Mouse (Mus musculus) limb, embryonic 14.5 days (tissue): ENCODE measurements around the gene Mitf. TPM values are rescaled to one million over a fixed set of nuclear protein-coding genes. Genes with fewer than 3 reads are reported as not detected.

Experiments used
- ATAC-seq: fragments of 200-750 bp; cut with Nextera tagmentation; 2 replicates; pipeline ENCODE4 v1.8.0; 2017; ENCODE audit warnings: low read depth, moderate number of reproducible peaks, moderate TSS enrichment; ENCODE audit not compliant: low FRiP score
- DNase-seq: peaks from one replicate; pipeline ENCODE4 v3.0.0-alpha.2; 2015; ENCODE audit warnings: low spot score
- H3K27ac ChIP-seq: fragments of 300-500 bp; sonication (generic); replicated peaks from 2 replicates; pipeline ENCODE4 v1.5.1; 2014; ENCODE audit warnings: low read depth, mild to moderate bottlenecking, low read length, moderate library complexity, mixed read lengths
- H3K27me3 ChIP-seq: fragments of 300-500 bp; sonication (generic); 2 replicates; pipeline ENCODE4 v1.6.1; 2014; ENCODE audit warnings: low read length, mixed read lengths; ENCODE audit not compliant: control insufficient read depth, insufficient read depth
- H3K36me3 ChIP-seq: fragments of 300-500 bp; sonication (generic); 2 replicates; pipeline ENCODE4 v1.6.1; 2014; ENCODE audit warnings: mild to moderate bottlenecking, low read length, moderate library complexity, mixed read lengths; ENCODE audit not compliant: control insufficient read depth, insufficient read depth
- H3K4me1 ChIP-seq: fragments of 300-500 bp; sonication (generic); 2 replicates; pipeline ENCODE4 v1.6.1; 2014; ENCODE audit warnings: antibody characterized with exemption, low read length, mixed read lengths; ENCODE audit not compliant: control insufficient read depth, insufficient read depth
- H3K4me2 ChIP-seq: fragments of 300-500 bp; sonication (generic); replicated peaks from 2 replicates; pipeline ENCODE4 v1.6.1; 2014; ENCODE audit warnings: low read depth, mild to moderate bottlenecking, low read length, moderate library complexity; ENCODE audit not compliant: severe bottlenecking
- H3K4me3 ChIP-seq: fragments of 300-500 bp; sonication (generic); replicated peaks from 2 replicates; pipeline ENCODE4 v1.5.1; 2014; ENCODE audit warnings: low read length
- H3K9ac ChIP-seq: fragments of 300-500 bp; sonication (generic); 2 replicates; pipeline ENCODE4 v1.6.1; 2014; ENCODE audit warnings: mild to moderate bottlenecking, low read depth, low read length, moderate library complexity; ENCODE audit not compliant: severe bottlenecking
- H3K9me3 ChIP-seq: fragments of 300-500 bp; sonication (generic); 2 replicates; pipeline ENCODE4 v1.6.1; 2016; ENCODE audit warnings: low read length; ENCODE audit not compliant: control insufficient read depth
- POLR2A ChIP-seq: fragments of 200-500 bp; IDR thresholded peaks from 2 replicates; pipeline ENCODE4 v1.8.0; 2012; ENCODE audit warnings: inconsistent platforms, mild to moderate bottlenecking, moderate library complexity, borderline replicate concordance; ENCODE audit not compliant: insufficient read depth, insufficient read length; ENCODE audit errors: extremely low read depth
- WGBS: fragments of 180-500 bp; shearing (Covaris S2); extraction: QIAGEN DNeasy Blood & Tissue Kit; methylation state at CpG from one replicate; pipeline ENCODE4 v1.1.7; 2014; 5-methylcytosine and 5-hydroxymethylcytosine counted together
- polyA plus RNA-seq, 2 experiments: library from polyadenylated mRNA; depleted of rRNA in 1 of 2; stranded (reverse) in 1 of 2; unstranded in 1 of 2; fragments of >200 nt; fragmentation: Nextera tagmentation in 1 of 2; extraction: Ambion mirVana in 1 of 2; gene quantifications; 2 replicates each; pipeline versions ENCODE4 v1.2.1 to v1.2.3; 2012 to 2014

Gene Mitf
- polyA plus RNA-seq, 2 experiments = 2.9 to 3.6 TPM

DNA sequence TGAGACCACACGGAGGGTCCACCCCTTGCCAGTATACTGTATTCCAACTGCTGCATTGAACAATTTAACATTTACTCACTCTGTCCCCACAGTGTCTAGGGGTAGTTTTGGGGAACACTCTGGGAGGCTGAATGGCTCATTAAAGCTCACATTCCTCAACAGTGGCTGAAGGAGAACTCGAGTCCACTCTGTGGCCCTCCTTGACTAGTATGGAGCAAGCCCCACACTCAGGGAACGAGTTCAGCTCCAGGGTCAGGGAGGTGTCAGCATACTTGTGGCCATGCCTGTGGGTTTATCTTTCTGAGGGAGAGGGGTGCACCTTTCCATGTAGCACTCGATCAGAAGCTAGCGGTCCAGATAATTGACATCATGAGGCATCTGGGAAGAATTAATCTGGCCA lies 130.3 kb downstream of the Mitf start:
- Histone ChIP-seq H3K9ac (no peak overlapping the region), H3K4me2 (no peak overlapping the region), H3K36me3 (no peaks in the 10 kb centered on the region), H3K9me3 (no peaks in the 10 kb centered on the region), H3K27me3 (no peaks in the 10 kb centered on the region), H3K4me3 (no peak overlapping the region), H3K27ac (no peak overlapping the region), H3K4me1 (no peaks in the 10 kb centered on the region)
- TF ChIP-seq POLR2A = no peak
- WGBS = 71% methylated on average over 5 of the region's 5 CpGs
- ATAC-seq (no peak), DNase-seq (no peak)

DNA sequence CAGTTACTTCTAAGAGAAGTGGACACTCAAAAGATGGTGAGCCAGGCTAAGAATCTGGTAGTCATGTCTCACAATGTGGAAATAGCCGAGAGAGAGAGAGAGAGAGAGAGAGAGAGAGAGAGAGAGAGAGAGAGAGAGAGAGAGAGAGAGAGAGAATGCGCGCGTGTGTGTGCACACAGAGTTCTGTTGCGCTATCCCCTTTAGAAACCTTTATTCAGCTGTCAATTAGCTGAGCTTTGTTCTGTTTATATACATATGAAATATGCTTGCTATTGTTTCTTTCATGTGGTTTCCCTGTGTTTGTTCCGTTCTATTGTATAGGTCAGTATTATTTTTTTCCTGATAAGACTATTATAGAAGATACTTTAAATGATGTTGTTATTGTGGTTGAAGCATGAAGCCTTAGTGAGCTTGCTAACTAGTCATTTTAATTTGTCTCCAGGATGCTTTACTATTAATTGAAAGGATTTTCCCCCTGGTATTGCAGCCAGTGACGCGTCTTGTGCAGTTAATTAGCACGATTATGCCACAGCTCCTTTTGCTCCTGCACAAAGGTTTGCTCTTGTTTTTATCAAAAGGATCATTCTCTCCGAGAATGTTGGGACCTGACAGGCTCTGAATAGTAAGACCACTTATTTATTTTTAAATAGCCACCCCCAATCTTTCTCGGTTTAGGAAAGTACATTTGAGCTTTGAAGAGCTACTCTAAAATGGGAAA lies 131.2 kb downstream of the Mitf start:
- no peak for ATAC-seq
- no peak for DNase-seq
- no peaks in the 10 kb centered on the region for H3K4me1 ChIP-seq
- no peaks in the 10 kb centered on the region for H3K36me3 ChIP-seq
- H3K4me2 ChIP-seq = no peak overlapping the region
- no peaks in the 10 kb centered on the region for H3K9me3 ChIP-seq
- H3K27me3 ChIP-seq = no peaks in the 10 kb centered on the region
- no peak for TF ChIP-seq POLR2A
- H3K9ac ChIP-seq = no peak overlapping the region
- H3K27ac ChIP-seq = no peak overlapping the region
- 66% methylated on average over 11 of the region's 11 CpGs for WGBS
- no peak overlapping the region for H3K4me3 ChIP-seq

DNA sequence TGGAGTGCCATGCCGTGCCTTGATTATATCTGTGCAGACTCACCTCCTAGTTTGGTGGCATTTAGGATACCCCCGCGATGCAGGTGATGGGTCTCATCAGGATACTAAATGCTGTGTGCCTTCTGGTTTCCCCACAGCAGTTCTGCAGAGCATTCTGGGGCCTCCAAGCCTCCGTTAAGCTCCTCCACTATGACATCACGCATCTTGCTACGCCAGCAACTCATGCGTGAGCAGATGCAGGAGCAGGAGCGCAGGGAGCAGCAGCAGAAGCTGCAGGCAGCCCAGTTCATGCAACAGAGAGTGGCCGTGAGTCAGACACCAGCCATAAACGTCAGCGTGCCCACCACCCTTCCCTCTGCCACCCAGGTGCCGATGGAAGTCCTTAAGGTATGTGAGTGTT lies 134.1 kb downstream of the Mitf start:
- ATAC-seq (no peak), DNase-seq (no peak)
- Histone ChIP-seq H3K4me3 (no peak overlapping the region), H3K9me3 (no peaks in the 10 kb centered on the region), H3K9ac (no peak overlapping the region), H3K27me3 (no peaks in the 10 kb centered on the region), H3K4me1 (no peaks in the 10 kb centered on the region), H3K36me3 (no peaks in the 10 kb centered on the region), H3K4me2 (no peak overlapping the region), H3K27ac (no peak overlapping the region)
- 68% methylated on average over 12 of the region's 12 CpGs for WGBS
- TF ChIP-seq POLR2A = no peak

GRCm38 (mm10) chr6:97950033-97950881 lies 143.4 kb downstream of the Mitf start:
- H3K4me3 ChIP-seq = no peak overlapping the region
- H3K27me3 ChIP-seq = no peaks in the 10 kb centered on the region
- H3K9ac ChIP-seq = no peak overlapping the region
- no peak overlapping the region for H3K27ac ChIP-seq
- DNase-seq (peak; percentile 13), ATAC-seq (no peak)
- H3K9me3 ChIP-seq = no peaks in the 10 kb centered on the region
- no peak for TF ChIP-seq POLR2A
- 0 out of 2 replicates have a peak, but pooled peaks cover 4% of the 10 kb centered on the region for H3K4me1 ChIP-seq
- WGBS = 30% methylated on average over 13 of the region's 13 CpGs
- no peaks in the 10 kb centered on the region for H3K36me3 ChIP-seq
- no peak overlapping the region for H3K4me2 ChIP-seq

GRCm38 (mm10) chr6:97950882-97951245 lies 144.0 kb downstream of the Mitf start:
- Histone ChIP-seq H3K36me3 (no peaks in the 10 kb centered on the region), H3K4me2 (no peak overlapping the region), H3K27me3 (no peaks in the 10 kb centered on the region), H3K27ac (no peak overlapping the region), H3K9ac (no peak overlapping the region), H3K4me3 (no peak overlapping the region), H3K4me1 (0 out of 2 replicates have a peak, but pooled peaks cover 4% of the 10 kb centered on the region), H3K9me3 (no peaks in the 10 kb centered on the region)
- TF ChIP-seq POLR2A = no peak
- DNase-seq (no peak), ATAC-seq (no peak)
- 43% methylated on average over 2 of the region's 2 CpGs for WGBS
